Mouse (Mus musculus): ENCODE measurements around the gene 1700022I11Rik. TPM values are rescaled to one million over a fixed set of nuclear protein-coding genes. Genes with fewer than 3 reads are reported as not detected.
A peak's percentile ranks its signal among the peaks of the same experiment; 100 is the strongest.
"Not testable (repeated sequence)": the region's sequence is repeated elsewhere in the genome, so short reads cannot be mapped to it uniquely, and the experiment has no call there.

Gene 1700022I11Rik
- polyA plus RNA-seq, 1 experiment from 2014 or later, result 0.47 TPM

- peaks cover 27% of the 10 kb centered on the region for H3K36me3 ChIP-seq (ENCODE audit: control insufficient read depth, insufficient read depth, low read length)
- no peak overlapping the region for H3K9ac ChIP-seq (ENCODE audit: low read length)
- DNase-seq (ENCODE audit: low spot score), result no peak
- H3K27me3 ChIP-seq (replicated peaks; ENCODE audit: control insufficient read depth, insufficient read depth, low read length), result no peaks in the 10 kb centered on the region
- no peaks in the 10 kb centered on the region for H3K9me3 ChIP-seq (replicated peaks; ENCODE audit: control insufficient read depth, low read length)
- H3K4me2 ChIP-seq (ENCODE audit: low read length), result no peak overlapping the region
- no peak for ATAC-seq
- H3K4me1 ChIP-seq (ENCODE audit: control insufficient read depth, insufficient read depth, low read length), result no peaks in the 10 kb centered on the region
- 89% methylated on average over 5 of the region's 5 CpGs for WGBS
- no peak overlapping the region for H3K27ac ChIP-seq (ENCODE audit: low read depth, low read length)
- no peak overlapping the region for H3K4me3 ChIP-seq (ENCODE audit: low read depth, low read length)
Measured at GRCm38 (mm10) chr4:42973868-42974267, 4.5 kb downstream of the 1700022I11Rik start.

GRCm38 (mm10) chr4:42978062-42978461 is 8.7 kb downstream of the 1700022I11Rik start:
- no peaks in the 10 kb centered on the region for H3K4me1 ChIP-seq (ENCODE audit: control insufficient read depth, insufficient read depth, low read length)
- DNase-seq (ENCODE audit: low spot score), result no peak
- H3K36me3 ChIP-seq (ENCODE audit: control insufficient read depth, insufficient read depth, low read length), result peaks cover 63% of the 10 kb centered on the region
- 89% methylated on average over 4 of the region's 4 CpGs for WGBS
- no peak overlapping the region for H3K9ac ChIP-seq (ENCODE audit: low read length)
- H3K27me3 ChIP-seq (replicated peaks; ENCODE audit: control insufficient read depth, insufficient read depth, low read length), result no peaks in the 10 kb centered on the region
- H3K9me3 ChIP-seq (replicated peaks; ENCODE audit: control insufficient read depth, low read length), result no peaks in the 10 kb centered on the region
- H3K4me3 ChIP-seq (ENCODE audit: low read depth, low read length), result no peak overlapping the region
- no peak for ATAC-seq
- no peak overlapping the region for H3K27ac ChIP-seq (ENCODE audit: low read depth, low read length)
- no peak overlapping the region for H3K4me2 ChIP-seq (ENCODE audit: low read length)

- not testable (repeated sequence) for H3K27me3 ChIP-seq (replicated peaks; ENCODE audit: control insufficient read depth, insufficient read depth, low read length); H3K4me3 ChIP-seq (ENCODE audit: low read depth, low read length); H3K9me3 ChIP-seq (replicated peaks; ENCODE audit: control insufficient read depth, low read length); DNase-seq (ENCODE audit: low spot score); H3K27ac ChIP-seq (ENCODE audit: low read depth, low read length); H3K9ac ChIP-seq (ENCODE audit: low read length); ATAC-seq; H3K4me2 ChIP-seq (ENCODE audit: low read length); H3K4me1 ChIP-seq (ENCODE audit: control insufficient read depth, insufficient read depth, low read length)
- WGBS, result 96% methylated on average over 7 of the region's 8 CpGs
- peaks cover 82% of the 10 kb centered on the region for H3K36me3 ChIP-seq (ENCODE audit: control insufficient read depth, insufficient read depth, low read length)
Measured at GRCm38 (mm10) chr4:42980467-42980866, 11.1 kb downstream of the 1700022I11Rik start.

- Histone ChIP-seq H3K4me1 (ENCODE audit: control insufficient read depth, insufficient read depth, low read length) (no peaks in the 10 kb centered on the region), H3K9ac (ENCODE audit: low read length) (no peak overlapping the region), H3K4me2 (ENCODE audit: low read length) (no peak overlapping the region), H3K27ac (ENCODE audit: low read depth, low read length) (no peak overlapping the region), H3K27me3 (replicated peaks; ENCODE audit: control insufficient read depth, insufficient read depth, low read length) (no peaks in the 10 kb centered on the region), H3K9me3 (replicated peaks; ENCODE audit: control insufficient read depth, low read length) (no peaks in the 10 kb centered on the region), H3K4me3 (ENCODE audit: low read depth, low read length) (no peak overlapping the region), H3K36me3 (ENCODE audit: control insufficient read depth, insufficient read depth, low read length) (peaks cover 97% of the 10 kb centered on the region)
- ATAC-seq (no peak), DNase-seq (ENCODE audit: low spot score) (no peak)
- 83% methylated on average over 1 of the region's 1 CpGs for WGBS
Measured at GRCm38 (mm10) chr4:42988296-42988695, 18.9 kb downstream of the 1700022I11Rik start.

GRCm38 (mm10) chr4:42998022-42998421 is 28.6 kb downstream of the 1700022I11Rik start:
- no peaks in the 10 kb centered on the region for H3K9me3 ChIP-seq (replicated peaks; ENCODE audit: control insufficient read depth, low read length)
- peaks cover 16% of the 10 kb centered on the region for H3K4me1 ChIP-seq (ENCODE audit: control insufficient read depth, insufficient read depth, low read length)
- no peaks in the 10 kb centered on the region for H3K27me3 ChIP-seq (replicated peaks; ENCODE audit: control insufficient read depth, insufficient read depth, low read length)
- DNase-seq (ENCODE audit: low spot score) (no peak), ATAC-seq (no peak)
- peaks cover 40% of the 10 kb centered on the region for H3K36me3 ChIP-seq (ENCODE audit: control insufficient read depth, insufficient read depth, low read length)
- H3K4me2 ChIP-seq (ENCODE audit: low read length), result peak overlapping the region; percentile 94
- H3K27ac ChIP-seq (ENCODE audit: low read depth, low read length), result no peak overlapping the region
- 73% methylated on average over 2 of the region's 2 CpGs for WGBS
- peak overlapping the region; percentile 95; the same call in 1 of the 2 replicates for H3K9ac ChIP-seq (ENCODE audit: low read length)
- peak overlapping the region; percentile 96 for H3K4me3 ChIP-seq (ENCODE audit: low read depth, low read length)

- Histone ChIP-seq H3K36me3 (ENCODE audit: control insufficient read depth, insufficient read depth, low read length) (peaks cover 24% of the 10 kb centered on the region), H3K4me2 (ENCODE audit: low read length) (peak overlapping the region; percentile 94), H3K9me3 (replicated peaks; ENCODE audit: control insufficient read depth, low read length) (no peaks in the 10 kb centered on the region), H3K9ac (ENCODE audit: low read length) (peak overlapping the region; percentile 95), H3K27me3 (replicated peaks; ENCODE audit: control insufficient read depth, insufficient read depth, low read length) (no peaks in the 10 kb centered on the region), H3K27ac (ENCODE audit: low read depth, low read length) (peak overlapping the region; percentile 99), H3K4me3 (ENCODE audit: low read depth, low read length) (peak overlapping the region; percentile 96), H3K4me1 (ENCODE audit: control insufficient read depth, insufficient read depth, low read length) (peaks cover 16% of the 10 kb centered on the region)
- ATAC-seq, result peak; percentile 70
- under 1% methylated on average over 49 of the region's 51 CpGs for WGBS
- DNase-seq (ENCODE audit: low spot score), result peak; percentile 69
Measured at GRCm38 (mm10) chr4:42999451-43000140, 30.2 kb downstream of the 1700022I11Rik start.

GRCm38 (mm10) chr4:43000141-43000986 is 31.0 kb downstream of the 1700022I11Rik start, which contains the start of gene Vcp:
Vcp (minus strand) TSS chr4:43000507.
- H3K4me3 ChIP-seq (ENCODE audit: low read depth, low read length), result peak within 1 kb of the TSS; percentile 96
- DNase-seq (ENCODE audit: low spot score), result peak; percentile 100
- peak within 1 kb of the TSS; percentile 95 for H3K9ac ChIP-seq (ENCODE audit: low read length)
- under 1% methylated on average over 49 of the region's 56 CpGs for WGBS
- peak; percentile 99 for ATAC-seq
- H3K4me1 ChIP-seq (ENCODE audit: control insufficient read depth, insufficient read depth, low read length), result peaks cover 16% of the 10 kb centered on the region
- peak within 1 kb of the TSS; percentile 94 for H3K4me2 ChIP-seq (ENCODE audit: low read length)
- peak within 1 kb of the TSS; percentile 99 for H3K27ac ChIP-seq (ENCODE audit: low read depth, low read length)
- H3K27me3 ChIP-seq (replicated peaks; ENCODE audit: control insufficient read depth, insufficient read depth, low read length); H3K9me3 ChIP-seq (replicated peaks; ENCODE audit: control insufficient read depth, low read length): not testable (repeated sequence)
- peaks cover 21% of the 10 kb centered on the region for H3K36me3 ChIP-seq (ENCODE audit: control insufficient read depth, insufficient read depth, low read length)

GRCm38 (mm10) chr4:43001272-43001671 is 31.9 kb downstream of the 1700022I11Rik start:
- peak overlapping the region; percentile 99 for H3K27ac ChIP-seq (ENCODE audit: low read depth, low read length)
- peak overlapping the region; percentile 38; the same call in 1 of the 2 replicates for H3K4me2 ChIP-seq (ENCODE audit: low read length)
- no peak overlapping the region for H3K9ac ChIP-seq (ENCODE audit: low read length)
- no peaks in the 10 kb centered on the region for H3K9me3 ChIP-seq (replicated peaks; ENCODE audit: control insufficient read depth, low read length)
- no peaks in the 10 kb centered on the region for H3K27me3 ChIP-seq (replicated peaks; ENCODE audit: control insufficient read depth, insufficient read depth, low read length)
- ATAC-seq (no peak), DNase-seq (ENCODE audit: low spot score) (no peak)
- WGBS, result 95% methylated on average over 2 of the region's 2 CpGs
- peaks cover 16% of the 10 kb centered on the region for H3K4me1 ChIP-seq (ENCODE audit: control insufficient read depth, insufficient read depth, low read length)
- H3K36me3 ChIP-seq (ENCODE audit: control insufficient read depth, insufficient read depth, low read length), result peaks cover 13% of the 10 kb centered on the region; the same call in 1 of the 2 replicates
- no peak overlapping the region for H3K4me3 ChIP-seq (ENCODE audit: low read depth, low read length)

All from forebrain, embryonic 14.5 days (tissue).